Mouse (Mus musculus) left cerebral cortex, postnatal 36 days (tissue): ENCODE measurements around the gene Tmeff2. TPM values are rescaled to one million over a fixed set of nuclear protein-coding genes. Genes with fewer than 3 reads are reported as not detected.
A peak's percentile ranks its signal among the peaks of the same experiment; 100 is the strongest.

ENCODE experiments used
- DNase-seq, 2 experiments: peaks; one replicate each; pipeline ENCODE4 v3.0.0; 2021 to 2022; ENCODE audit warnings: low spot score in 2 of 2, mixed read lengths in 1 of 2
- intact Hi-C: fragments of 180-260 bp; cut with DNase I; formaldehyde crosslinking; loops from one replicate; pipeline ENCODE4 v1.15.1; 2025
- total RNA-seq, 2 experiments: library from RNA; stranded (reverse); gene quantifications; 2 replicates each; pipeline ENCODE4 v1.2.3; 2021

Gene Tmeff2
- total RNA-seq, 2 experiments from 2014 or later, result 47.9 to 54.4 TPM

- DNase-seq, result no peak
- intact Hi-C loops, result no loop called here
These were observed 194.3 kb downstream of the Tmeff2 start for GRCm38 (mm10) chr1:51094713-51095112.

GRCm38 (mm10) chr1:51096848-51097598, 196.6 kb downstream of the Tmeff2 start:
- intact Hi-C loops, result no loop called here
- DNase-seq, result no peak

GRCm38 (mm10) chr1:51101034-51101590, 200.7 kb downstream of the Tmeff2 start:
- no peak for DNase-seq
- intact Hi-C loops, result no loop called here

GRCm38 (mm10) chr1:51104698-51105097, 204.3 kb downstream of the Tmeff2 start:
- DNase-seq, result no peak
- intact Hi-C loops, result no loop called here

- intact Hi-C loops, result no loop called here
- DNase-seq, result no peak
These were observed 206.0 kb downstream of the Tmeff2 start for GRCm38 (mm10) chr1:51106401-51106920.

- intact Hi-C loops, result no loop called here
- DNase-seq, result no peak
These were observed 206.9 kb downstream of the Tmeff2 start for GRCm38 (mm10) chr1:51107299-51107698.

GRCm38 (mm10) chr1:51114721-51115120, 214.3 kb downstream of the Tmeff2 start:
- no peak for DNase-seq
- intact Hi-C loops, result loop anchor here (10.0 kb wide), 1 partner anchor 150 kb away; no protein-coding TSS in a partner anchor

GRCm38 (mm10) chr1:51115761-51116160, 215.3 kb downstream of the Tmeff2 start:
- peak in 1 of 2 experiments; percentile 46 for DNase-seq
- intact Hi-C loops, result loop anchor here (10.0 kb wide), 1 partner anchor 151 kb away; no protein-coding TSS in a partner anchor

GRCm38 (mm10) chr1:51117830-51118229, 217.4 kb downstream of the Tmeff2 start:
- no peak for DNase-seq
- intact Hi-C loops, result loop anchor here (10.0 kb wide), 1 partner anchor 153 kb away; no protein-coding TSS in a partner anchor

GRCm38 (mm10) chr1:51125671-51126424, 225.4 kb downstream of the Tmeff2 start:
- intact Hi-C loops, result no loop called here
- no peak for DNase-seq

- DNase-seq, result no peak
- intact Hi-C loops, result no loop called here
These were observed 225.9 kb downstream of the Tmeff2 start for GRCm38 (mm10) chr1:51126425-51126765.

GRCm38 (mm10) chr1:51136792-51137191, 236.3 kb downstream of the Tmeff2 start:
- intact Hi-C loops, result no loop called here
- no peak for DNase-seq

- no peak for DNase-seq
- intact Hi-C loops, result no loop called here
These were observed 239.2 kb downstream of the Tmeff2 start for GRCm38 (mm10) chr1:51139605-51140004.

- DNase-seq, result no peak
- intact Hi-C loops, result no loop called here
These were observed 240.9 kb downstream of the Tmeff2 start for GRCm38 (mm10) chr1:51141381-51141780.

- intact Hi-C loops, result no loop called here
These were observed 242.3 kb downstream of the Tmeff2 start for GRCm38 (mm10) chr1:51142729-51143128.

GRCm38 (mm10) chr1:51145693-51146092, 245.2 kb downstream of the Tmeff2 start:
- DNase-seq, result no peak
- intact Hi-C loops, result no loop called here

More at GRCm38 (mm10) chr1:51142729-51143128, 242.3 kb downstream of the Tmeff2 start:
- no peak for DNase-seq

- intact Hi-C loops, result no loop called here
- no peak for DNase-seq
These were observed 248.2 kb downstream of the Tmeff2 start for GRCm38 (mm10) chr1:51148481-51149137.

- intact Hi-C loops, result no loop called here
- DNase-seq, result no peak
These were observed 249.0 kb downstream of the Tmeff2 start for GRCm38 (mm10) chr1:51149488-51149887.

GRCm38 (mm10) chr1:51149890-51150289, 249.4 kb downstream of the Tmeff2 start:
- intact Hi-C loops, result no loop called here
- DNase-seq, result no peak

- intact Hi-C loops, result no loop called here
- DNase-seq, result no peak
These were observed 251.6 kb downstream of the Tmeff2 start for GRCm38 (mm10) chr1:51152017-51152416.
